Mouse (Mus musculus): ENCODE measurements around the gene Taf1c. TPM values are rescaled to one million over a fixed set of nuclear protein-coding genes. Genes with fewer than 3 reads are reported as not detected.

The Taf1c gene
- polyA plus RNA-seq (2015; fragmentation: Illumina TruSeq; extraction: RNeasy Lipid Tissue Mini Kit (QIAGEN cat#74804); ENCODE audit: insufficient read depth, low read depth, low replicate concordance) = 4.0 TPM

DNA sequence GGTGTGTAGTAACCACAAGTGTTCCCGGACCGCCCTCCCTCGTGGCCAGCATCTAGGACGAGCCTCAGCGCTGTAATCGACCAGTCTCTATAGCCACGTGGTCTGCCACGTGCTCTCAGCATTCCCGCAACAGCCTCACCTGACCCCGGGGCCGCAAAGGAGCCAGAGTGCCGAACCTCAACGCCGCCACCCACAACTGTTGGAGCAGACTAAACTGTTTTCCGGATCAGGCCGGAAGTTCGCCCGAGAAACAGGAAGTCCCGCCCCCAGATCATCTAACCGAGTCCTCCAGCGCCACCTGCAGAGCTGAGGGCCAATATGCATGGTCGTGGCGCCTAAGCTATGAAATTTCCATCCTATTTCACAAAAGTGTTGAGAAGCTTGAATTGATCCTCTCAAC is at the start of gene Taf1c:
Gene Taf1c, minus strand, starts transcription at position 227 of the 400 bp plus-strand sequence.

DNA sequence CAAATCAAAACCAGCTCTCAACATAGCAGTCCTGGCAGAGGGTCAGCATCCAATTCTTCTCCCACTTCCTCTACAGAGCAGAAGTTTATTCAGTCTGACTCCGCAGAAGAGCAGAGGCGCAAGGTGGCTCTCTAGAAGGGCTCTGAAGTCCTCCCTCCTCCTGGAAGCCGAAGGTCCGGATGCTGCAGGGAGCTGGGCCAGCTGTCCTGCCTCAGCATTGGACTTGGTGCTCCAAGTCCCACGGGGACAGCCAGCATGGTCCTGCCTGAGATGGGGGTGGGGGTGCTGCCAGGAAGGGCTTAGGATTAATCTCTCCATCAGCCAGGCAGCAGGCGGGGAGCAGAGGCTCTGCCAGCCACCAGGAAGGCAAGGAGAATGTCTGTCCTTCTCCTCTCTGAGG is 30.4 kb upstream of the Taf1c start, which contains the start of gene Kcng4:
Gene Kcng4, minus strand, starts transcription at position 303 of the 400 bp plus-strand sequence.

DNA sequence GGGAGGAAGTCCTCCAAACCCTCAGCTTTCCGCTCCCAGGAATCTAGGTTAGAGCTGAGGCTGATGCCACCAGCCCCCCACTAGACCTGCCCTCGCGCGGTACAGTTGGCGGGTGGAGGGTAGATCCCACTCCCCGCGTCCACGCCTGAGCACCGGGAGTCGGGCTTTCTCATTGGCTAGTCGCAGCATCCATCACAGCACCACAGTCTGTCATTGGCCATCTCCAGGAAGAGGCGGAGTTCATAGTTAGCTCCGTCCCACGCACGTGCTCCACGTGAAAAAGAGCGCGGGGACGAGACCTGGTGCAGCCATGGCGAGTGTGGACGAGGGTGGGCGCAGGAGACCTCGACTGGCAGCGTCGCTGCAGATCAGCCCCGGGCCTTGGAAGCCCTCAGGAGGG is 7.4 kb upstream of the Taf1c start, which contains the start of gene Adad2:
Gene Adad2, plus strand, starts transcription at position 277 of the 400 bp plus-strand sequence.

DNA sequence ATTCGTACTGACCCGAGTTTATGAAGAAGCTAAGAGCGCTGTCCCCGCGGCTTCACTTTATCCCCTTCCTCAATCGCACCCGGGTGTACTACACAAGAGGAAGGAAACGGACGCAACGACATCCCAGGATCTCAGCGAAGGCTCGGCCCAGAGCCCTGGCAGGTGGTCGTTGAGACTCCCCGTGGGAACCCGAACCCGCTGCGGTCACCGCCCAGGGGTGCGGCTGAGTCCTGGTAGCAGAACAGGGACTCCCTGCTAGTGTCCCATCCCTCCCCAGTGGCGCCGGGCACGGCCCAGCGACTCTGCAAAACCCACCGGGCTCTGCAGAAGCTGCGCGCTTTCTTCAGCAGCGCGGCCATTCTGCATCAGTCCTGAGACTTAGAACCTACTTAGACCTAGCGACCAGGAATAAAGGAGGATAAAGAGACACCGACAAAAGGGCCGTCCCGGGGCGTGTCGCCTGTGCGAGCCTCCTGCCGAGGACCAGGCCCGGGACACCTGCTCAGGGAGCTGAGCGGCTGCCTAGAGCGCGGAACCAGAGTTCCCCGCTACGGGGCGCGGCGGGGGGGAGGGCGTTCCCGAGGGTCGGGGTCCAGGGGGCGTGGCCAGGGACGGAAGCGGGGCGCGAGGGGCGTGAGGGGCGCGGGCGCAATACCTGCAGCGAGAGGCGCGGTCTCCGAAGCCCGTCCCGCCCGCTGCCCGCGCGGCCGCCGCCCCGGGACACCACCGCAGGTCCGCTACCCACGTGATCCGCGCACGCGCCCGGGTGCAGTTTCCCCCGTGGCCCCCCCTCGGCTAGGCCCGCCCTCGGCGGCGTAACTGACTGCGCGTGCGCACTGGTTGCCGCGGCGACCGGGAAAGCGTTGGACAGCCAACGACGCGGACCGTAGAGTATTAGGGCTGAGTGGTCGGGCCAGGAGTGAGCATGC is 30.3 kb downstream of the Taf1c start, which contains the start of the genes Hsdl1 and Dnaaf1:
Gene Hsdl1, minus strand, starts transcription at position 747 of the 929 bp plus-strand sequence.
Gene Dnaaf1, plus strand, starts transcription at position 799 of the 929 bp plus-strand sequence.

DNA sequence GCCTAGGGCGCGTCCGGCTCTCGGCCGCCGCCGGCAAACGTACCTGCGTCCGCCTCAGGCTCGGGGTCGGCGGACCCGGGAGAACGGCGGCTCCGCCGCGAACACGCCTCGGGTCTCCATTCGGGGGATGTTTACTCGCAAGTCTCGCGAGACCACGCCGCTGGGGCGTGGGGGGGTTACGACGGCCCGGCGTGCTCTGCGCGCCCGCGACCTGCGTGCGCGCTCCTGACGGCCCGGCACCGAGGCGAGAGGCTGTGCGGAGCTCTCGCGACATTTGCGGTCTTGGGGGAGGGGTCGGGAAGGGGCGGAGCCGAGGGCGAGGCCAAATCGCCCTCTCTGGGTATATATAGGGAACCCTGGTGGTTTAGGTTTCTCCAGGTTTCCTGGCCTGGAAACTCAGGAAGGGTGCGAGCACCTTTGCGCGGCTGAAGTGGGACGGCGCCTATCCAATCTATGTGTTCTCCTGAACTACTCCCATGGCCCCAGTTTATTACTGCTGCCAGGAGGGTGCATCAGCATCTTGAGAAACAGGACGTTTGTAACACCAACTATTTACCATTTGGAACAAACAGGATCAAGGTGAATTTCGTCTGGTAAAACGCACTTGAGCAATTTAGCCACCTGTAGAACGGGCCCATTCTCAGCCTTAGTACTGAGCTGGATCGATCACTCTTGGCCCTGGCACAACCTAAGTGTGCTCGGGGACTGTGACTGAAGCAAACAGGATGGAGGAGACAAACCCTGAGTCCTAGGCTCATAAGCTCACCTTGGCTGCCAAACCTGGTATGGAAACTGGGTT is 46.2 kb downstream of the Taf1c start, which contains the start of gene Mbtps1:
Gene Mbtps1, minus strand, starts transcription at position 133 of the 799 bp plus-strand sequence.

Other genes starting within 250 kb of the Taf1c start
- 6.9 TPM for gene Mlycd, start 210.3 kb downstream of the Taf1c start, polyA plus RNA-seq (2015; fragmentation: Illumina TruSeq; extraction: RNeasy Lipid Tissue Mini Kit (QIAGEN cat#74804); ENCODE audit: insufficient read depth, low read depth, low replicate concordance)
- 15.2 TPM for gene Osgin1, start 171.1 kb downstream of the Taf1c start, polyA plus RNA-seq (2015; fragmentation: Illumina TruSeq; extraction: RNeasy Lipid Tissue Mini Kit (QIAGEN cat#74804); ENCODE audit: insufficient read depth, low read depth, low replicate concordance)
- 0.83 TPM for gene Necab2, start 158.5 kb downstream of the Taf1c start, polyA plus RNA-seq (2015; fragmentation: Illumina TruSeq; extraction: RNeasy Lipid Tissue Mini Kit (QIAGEN cat#74804); ENCODE audit: insufficient read depth, low read depth, low replicate concordance)
- not detected for gene Slc38a8, start 103.5 kb downstream of the Taf1c start, polyA plus RNA-seq (2015; fragmentation: Illumina TruSeq; extraction: RNeasy Lipid Tissue Mini Kit (QIAGEN cat#74804); ENCODE audit: insufficient read depth, low read depth, low replicate concordance)
- 16.4 TPM for gene Mbtps1, start 46.5 kb downstream of the Taf1c start, polyA plus RNA-seq (2015; fragmentation: Illumina TruSeq; extraction: RNeasy Lipid Tissue Mini Kit (QIAGEN cat#74804); ENCODE audit: insufficient read depth, low read depth, low replicate concordance)
- gene Hsdl1, start 30.0 kb downstream of the Taf1c start, polyA plus RNA-seq (2015; fragmentation: Illumina TruSeq; extraction: RNeasy Lipid Tissue Mini Kit (QIAGEN cat#74804); ENCODE audit: insufficient read depth, low read depth, low replicate concordance) = 4.2 TPM
- gene Dnaaf1, start 30.0 kb downstream of the Taf1c start, polyA plus RNA-seq (2015; fragmentation: Illumina TruSeq; extraction: RNeasy Lipid Tissue Mini Kit (QIAGEN cat#74804); ENCODE audit: insufficient read depth, low read depth, low replicate concordance) = not detected
- not detected for gene Adad2, start 7.5 kb upstream of the Taf1c start, polyA plus RNA-seq (2015; fragmentation: Illumina TruSeq; extraction: RNeasy Lipid Tissue Mini Kit (QIAGEN cat#74804); ENCODE audit: insufficient read depth, low read depth, low replicate concordance)
- gene Kcng4, start 30.5 kb upstream of the Taf1c start, polyA plus RNA-seq (2015; fragmentation: Illumina TruSeq; extraction: RNeasy Lipid Tissue Mini Kit (QIAGEN cat#74804); ENCODE audit: insufficient read depth, low read depth, low replicate concordance) = not detected
- 11.7 TPM for gene Wfdc1, start 61.1 kb upstream of the Taf1c start, polyA plus RNA-seq (2015; fragmentation: Illumina TruSeq; extraction: RNeasy Lipid Tissue Mini Kit (QIAGEN cat#74804); ENCODE audit: insufficient read depth, low read depth, low replicate concordance)
- gene Atp2c2, start 94.8 kb upstream of the Taf1c start, polyA plus RNA-seq (2015; fragmentation: Illumina TruSeq; extraction: RNeasy Lipid Tissue Mini Kit (QIAGEN cat#74804); ENCODE audit: insufficient read depth, low read depth, low replicate concordance) = 5.0 TPM
- gene Tldc1, start 173.2 kb upstream of the Taf1c start, polyA plus RNA-seq (2015; fragmentation: Illumina TruSeq; extraction: RNeasy Lipid Tissue Mini Kit (QIAGEN cat#74804); ENCODE audit: insufficient read depth, low read depth, low replicate concordance) = 2.4 TPM
- 13.2 TPM for gene Cotl1, start 235.3 kb upstream of the Taf1c start, polyA plus RNA-seq (2015; fragmentation: Illumina TruSeq; extraction: RNeasy Lipid Tissue Mini Kit (QIAGEN cat#74804); ENCODE audit: insufficient read depth, low read depth, low replicate concordance)